Mouse (Mus musculus) small intestine, adult 2 months (tissue): ENCODE measurements at regions not wholly inside any gene's neighbourhood (a gene's known extent, or its start where the extent isn't known, plus 50 kb on each side); places are given as distances from the start of the nearest gene placed in this dataset.

Experiments used
- CTCF ChIP-seq: fragments of 200-500 bp; IDR thresholded peaks from 2 replicates; pipeline ENCODE4 v1.5.1; 2012; ENCODE audit warnings: low read depth, mild to moderate bottlenecking, control low read depth, inconsistent platforms, low read length, moderate library complexity, mixed read lengths; ENCODE audit not compliant: insufficient replicate concordance, insufficient read length; ENCODE audit errors: extremely low read depth
- POLR2A ChIP-seq: fragments of 200-500 bp; IDR thresholded peaks from 2 replicates; pipeline ENCODE4 v1.6.1; 2012; ENCODE audit warnings: low read depth, mild to moderate bottlenecking, control low read depth, inconsistent platforms, low read length, moderate library complexity

GRCm38 (mm10) chr7:79524921-79525320 lies 58.8 kb upstream of the Polg start:
- TF ChIP-seq CTCF (no peak), POLR2A (no peak)
